Mouse (Mus musculus): ENCODE results near the gene Gns.
"Not testable (repeated sequence)": the region's sequence is repeated elsewhere in the genome, so short reads cannot be mapped to it uniquely, and the experiment has no call there.

The Gns gene

GRCm38 (mm10) chr10:121364801-121365564 lies at the start of gene Gns:
Gene Gns, plus strand, starts transcription at chr10:121365090.
- peak; percentile 79 for DNase-seq (ENCODE audit: low read depth, low spot score)

DNA sequence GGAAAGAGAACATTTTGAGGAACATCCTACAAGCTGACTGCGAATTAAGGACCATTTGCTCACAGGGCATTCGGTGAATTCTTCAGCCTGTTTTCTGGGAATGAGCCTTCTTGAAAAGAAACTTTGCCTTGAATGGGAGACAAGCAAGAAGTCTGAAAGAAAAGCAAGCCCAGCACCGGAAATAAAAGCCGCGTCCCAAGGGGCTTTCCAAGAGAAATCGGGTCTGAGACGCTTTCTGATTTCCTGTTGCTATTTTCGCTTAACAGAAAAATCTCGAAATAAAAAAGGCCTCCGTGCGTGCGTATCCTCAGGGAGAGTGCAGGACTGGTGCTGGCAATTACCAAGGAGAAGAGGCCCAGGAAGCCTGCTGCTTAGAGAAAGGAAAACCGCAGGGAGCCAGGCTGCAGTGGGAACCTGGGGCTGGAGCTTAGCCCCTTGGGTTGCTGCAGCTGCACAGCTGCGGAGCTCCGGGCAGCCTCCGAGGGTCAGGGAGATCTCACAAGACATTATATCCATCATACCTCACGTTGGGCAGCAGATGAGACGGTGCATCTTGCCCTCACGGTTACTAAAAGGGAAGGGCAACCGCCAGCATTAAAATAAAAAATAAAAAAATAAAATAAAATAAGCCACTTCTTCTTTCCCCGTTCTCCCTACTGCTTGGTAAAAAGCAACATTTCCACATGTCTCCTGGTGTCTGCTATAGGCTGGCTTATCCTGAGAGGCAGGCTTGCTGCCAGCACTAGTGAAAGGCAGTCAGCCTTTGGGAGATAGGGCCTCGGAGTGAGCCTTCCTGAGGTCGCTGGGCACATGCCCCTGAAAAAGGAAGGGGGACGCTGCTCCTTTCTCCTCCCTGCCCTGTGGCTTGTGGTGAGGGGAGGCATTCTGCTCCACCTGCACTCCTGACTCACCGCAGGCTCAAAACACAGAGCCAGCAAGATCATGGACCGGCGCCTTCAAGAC lies 49.3 kb upstream of the Gns start:
- no peak for DNase-seq (ENCODE audit: low read depth, low spot score)

DNA sequence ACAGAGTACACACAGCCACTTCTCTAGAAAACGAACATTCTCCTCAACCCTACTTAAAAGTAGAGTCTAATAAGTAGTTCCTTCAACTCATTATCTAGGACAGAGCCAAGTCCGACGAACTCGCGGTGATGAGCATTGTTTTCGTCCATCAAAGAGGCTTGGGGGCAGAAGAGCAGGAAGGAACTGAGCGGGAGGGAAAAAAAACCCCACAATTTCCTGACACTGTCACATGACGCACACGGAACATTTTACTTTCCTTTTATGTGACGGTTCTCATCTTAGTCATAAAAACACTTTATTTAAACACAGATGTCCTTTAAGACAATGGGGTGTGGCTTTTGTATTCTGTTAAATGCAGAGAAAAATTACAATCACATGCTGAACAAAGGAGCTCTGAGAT lies 48.5 kb upstream of the Gns start:
- DNase-seq (ENCODE audit: low read depth, low spot score): no peak

DNA sequence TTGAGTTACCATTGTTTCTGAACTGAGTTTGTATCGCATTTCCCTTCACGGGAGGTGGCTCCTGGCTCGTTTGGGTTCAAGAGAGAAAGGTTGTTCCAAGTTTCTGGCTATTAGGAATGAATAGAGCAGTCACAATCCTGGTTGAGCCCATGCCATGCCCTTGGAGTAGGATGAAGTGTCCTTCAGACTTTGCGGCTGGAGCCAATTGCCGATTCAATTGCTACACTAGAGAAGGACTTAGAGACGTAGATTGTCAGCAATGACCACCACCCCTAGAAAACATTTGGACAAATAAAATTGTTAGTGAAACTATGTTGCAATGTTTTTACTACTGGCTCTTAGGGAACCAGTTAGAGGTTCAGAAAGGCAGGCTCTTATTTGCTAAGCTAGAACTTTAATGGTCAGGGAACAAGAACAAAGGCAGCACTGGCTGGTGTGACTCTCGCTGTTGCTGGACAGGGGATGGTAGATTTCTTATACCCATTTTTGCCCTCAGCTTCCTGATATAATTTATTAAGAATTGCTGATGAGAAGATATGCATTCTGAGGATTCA lies 46.4 kb upstream of the Gns start:
- no peak for DNase-seq (ENCODE audit: low read depth, low spot score)

GRCm38 (mm10) chr10:121323493-121323892 lies 41.4 kb upstream of the Gns start:
- no peak for DNase-seq (ENCODE audit: low read depth, low spot score)

DNA sequence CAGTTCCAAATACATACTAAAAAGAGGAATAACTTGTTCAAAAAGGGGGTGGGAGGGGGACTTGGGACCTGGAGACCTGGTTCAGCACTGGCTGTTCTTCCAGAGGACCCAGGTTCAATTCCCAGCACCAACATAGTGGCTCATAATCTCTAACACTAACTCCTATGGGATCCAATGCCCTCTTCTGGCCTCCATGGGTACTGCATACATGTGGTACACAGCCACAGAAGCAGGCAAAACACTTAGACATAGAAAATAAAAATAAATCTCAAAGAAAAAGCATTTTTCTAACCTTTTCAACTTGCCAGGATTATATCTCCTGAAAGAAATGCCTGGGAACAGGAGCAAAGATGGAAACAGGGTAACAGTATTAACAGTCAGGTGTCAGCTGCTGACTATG lies 38.7 kb upstream of the Gns start:
- DNase-seq (ENCODE audit: low read depth, low spot score): no peak

GRCm38 (mm10) chr10:121329586-121329985 lies 35.3 kb upstream of the Gns start:
- no peak for DNase-seq (ENCODE audit: low read depth, low spot score)

DNA sequence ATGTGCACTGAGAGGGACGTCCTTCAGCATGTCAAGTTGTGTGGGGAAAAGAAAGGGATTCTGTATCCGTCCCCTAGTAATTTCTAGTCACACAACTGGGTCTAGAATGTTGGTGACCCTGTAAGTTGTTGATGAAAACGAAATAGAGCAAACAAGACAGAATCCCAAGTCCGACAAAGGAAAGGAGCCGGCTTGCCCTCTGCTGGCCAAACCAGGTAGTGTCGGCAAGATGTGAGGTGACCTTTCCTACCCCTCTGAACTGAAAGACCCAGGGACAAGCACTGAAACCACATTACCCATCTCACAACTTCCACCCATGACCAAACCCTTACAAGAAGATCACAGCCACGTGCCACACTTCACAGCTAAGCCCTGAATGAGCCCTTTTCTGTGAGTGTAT lies 34.0 kb upstream of the Gns start:
- peak; percentile 53 for DNase-seq (ENCODE audit: low read depth, low spot score)

DNA sequence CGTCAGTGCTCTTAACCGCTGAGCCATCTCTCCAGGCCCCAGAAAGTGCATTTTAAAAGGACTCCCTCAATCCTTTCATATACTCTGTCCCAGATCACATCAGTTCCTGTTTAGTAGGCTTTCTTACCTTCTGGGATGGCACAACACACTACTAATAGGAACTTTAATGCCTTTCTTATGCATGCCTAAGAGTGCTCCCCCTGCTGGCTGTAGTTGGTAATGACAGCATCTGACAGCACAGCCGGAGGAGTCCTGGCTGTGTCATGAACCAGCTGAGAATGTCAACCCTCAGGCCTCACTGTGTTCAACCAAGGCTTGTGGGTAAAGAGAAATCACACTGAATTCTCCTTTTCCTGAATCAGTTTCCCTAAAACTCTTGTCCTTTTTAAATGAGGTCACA lies 30.3 kb upstream of the Gns start:
- peak; percentile 49 for DNase-seq (ENCODE audit: low read depth, low spot score)

DNA sequence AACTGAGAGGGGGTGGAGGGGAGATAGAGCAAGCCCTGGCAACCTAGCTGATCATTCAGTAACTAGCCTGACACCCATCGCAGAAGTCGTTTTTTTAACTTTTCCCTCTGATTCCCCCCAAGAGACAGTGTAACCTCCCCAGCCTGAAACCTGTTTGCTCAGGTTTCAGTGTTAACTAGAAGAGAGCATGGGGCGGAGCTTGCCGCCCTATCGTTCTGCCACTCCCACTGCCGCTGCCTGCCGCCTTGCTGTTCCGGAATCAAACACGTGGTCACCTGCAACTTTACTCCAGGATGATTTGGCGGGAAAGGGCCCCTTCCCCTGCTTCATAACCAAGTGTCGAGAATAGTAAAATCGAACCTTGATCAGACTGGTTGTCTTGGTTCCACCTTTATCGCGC lies 28.4 kb upstream of the Gns start:
- DNase-seq (ENCODE audit: low read depth, low spot score): not testable (repeated sequence)

GRCm38 (mm10) chr10:121340754-121341593 lies 23.9 kb upstream of the Gns start:
- no peak for DNase-seq (ENCODE audit: low read depth, low spot score)

DNA sequence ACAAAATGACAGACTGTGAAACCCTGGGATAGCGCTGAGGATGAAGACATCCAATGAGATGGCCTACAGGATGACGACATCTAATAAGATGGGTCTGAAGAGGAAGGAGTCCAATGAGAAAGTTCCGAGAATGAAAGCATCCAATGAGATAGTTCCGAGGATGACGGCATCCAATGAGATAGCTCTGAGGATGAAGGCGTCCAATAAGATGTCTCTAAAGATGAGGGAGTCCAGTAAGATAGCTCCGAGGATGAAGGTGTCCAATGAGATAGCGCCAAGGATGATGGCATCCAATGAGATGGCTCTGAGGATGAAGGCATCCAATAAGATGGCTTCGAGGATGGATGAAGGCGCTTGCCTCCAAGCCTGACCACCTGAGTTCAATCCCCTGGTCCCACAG lies 22.6 kb upstream of the Gns start:
- no peak for DNase-seq (ENCODE audit: low read depth, low spot score)

GRCm38 (mm10) chr10:121343867-121344266 lies 21.0 kb upstream of the Gns start:
- DNase-seq (ENCODE audit: low read depth, low spot score): no peak

DNA sequence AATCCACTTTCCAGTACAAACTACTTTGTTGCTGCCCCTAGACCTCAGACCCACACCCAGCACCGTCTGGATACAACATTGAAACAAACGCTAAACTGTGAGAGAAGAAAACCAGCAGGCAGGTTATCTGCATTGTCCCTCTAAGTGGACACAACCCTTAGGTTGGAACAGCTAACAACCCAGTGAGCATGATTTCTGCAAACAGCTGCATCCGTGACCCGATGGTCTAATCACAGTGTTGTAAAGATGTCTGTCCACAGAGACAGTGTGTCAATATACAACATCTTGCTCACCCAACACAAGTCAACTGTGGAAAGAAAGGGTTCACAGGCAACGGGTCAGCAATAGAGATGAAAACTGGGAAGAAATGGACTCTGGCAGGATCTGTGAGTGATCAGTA lies 15.6 kb upstream of the Gns start:
- DNase-seq (ENCODE audit: low read depth, low spot score): no peak

DNA sequence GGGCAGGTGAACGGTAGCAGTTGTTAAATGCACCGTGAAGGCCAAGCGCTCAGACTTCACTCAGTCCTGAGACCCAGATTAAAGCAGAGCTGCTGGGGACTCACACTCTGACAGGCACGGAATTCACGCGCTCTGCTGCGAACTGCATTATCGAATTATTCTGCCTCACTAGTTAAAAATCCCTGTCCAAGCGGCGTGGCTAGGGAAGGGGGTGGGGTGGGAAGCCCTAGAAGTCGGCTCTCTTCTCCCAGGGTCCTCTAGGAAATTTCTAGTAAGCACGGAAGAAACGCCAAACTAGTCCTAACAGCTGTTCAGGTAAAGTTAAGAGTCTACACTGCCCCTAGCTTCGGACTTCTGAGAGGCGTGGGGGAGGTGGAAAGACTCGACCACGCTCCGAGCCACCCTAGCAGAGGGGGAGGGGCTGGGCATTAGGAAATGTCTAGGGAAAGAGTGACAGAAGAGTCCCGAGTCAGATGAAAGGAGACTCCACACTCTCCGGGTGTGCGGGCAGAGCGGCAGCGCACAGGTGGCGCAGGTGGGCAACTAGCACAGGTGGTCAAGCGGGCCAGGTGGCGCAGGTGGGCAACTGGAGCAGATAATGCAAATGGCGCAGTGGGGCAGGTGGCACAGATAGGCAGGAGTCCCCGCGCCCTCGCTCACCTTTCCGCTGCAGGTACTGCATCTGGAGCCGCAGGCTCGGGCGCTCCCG lies 14.4 kb upstream of the Gns start:
- peak; percentile 37 for DNase-seq (ENCODE audit: low read depth, low spot score)

DNA sequence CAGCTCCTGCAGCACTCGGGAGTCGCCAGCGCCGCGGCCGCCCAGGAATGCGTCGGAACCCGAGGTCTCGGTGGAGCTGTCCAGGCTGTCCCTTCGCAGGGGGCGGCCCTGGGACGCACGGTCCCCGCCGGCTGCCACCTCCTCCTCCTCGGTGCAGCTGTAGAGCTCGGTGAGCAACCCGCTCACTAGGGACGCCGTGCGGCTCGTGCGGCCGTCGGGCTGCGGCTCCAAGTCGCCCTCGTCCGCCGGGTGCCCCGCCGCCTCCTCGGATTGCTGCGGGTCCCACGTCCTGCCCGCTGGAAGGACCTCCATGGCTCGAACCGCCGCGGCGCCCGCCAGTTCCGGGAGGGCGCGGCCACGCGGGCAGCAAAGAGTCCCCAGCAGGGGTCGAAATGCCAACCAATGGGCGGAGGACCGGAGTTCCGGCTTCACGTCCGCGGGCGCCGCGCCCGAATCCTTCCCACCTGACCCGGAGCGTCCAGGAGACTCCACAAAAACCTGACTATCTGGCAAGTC lies 13.8 kb upstream of the Gns start, which contains the start of gene Tbc1d30:
Tbc1d30 (minus strand) TSS at position 213 of the 516 bp plus-strand sequence.
- no peak for DNase-seq (ENCODE audit: low read depth, low spot score)

DNA sequence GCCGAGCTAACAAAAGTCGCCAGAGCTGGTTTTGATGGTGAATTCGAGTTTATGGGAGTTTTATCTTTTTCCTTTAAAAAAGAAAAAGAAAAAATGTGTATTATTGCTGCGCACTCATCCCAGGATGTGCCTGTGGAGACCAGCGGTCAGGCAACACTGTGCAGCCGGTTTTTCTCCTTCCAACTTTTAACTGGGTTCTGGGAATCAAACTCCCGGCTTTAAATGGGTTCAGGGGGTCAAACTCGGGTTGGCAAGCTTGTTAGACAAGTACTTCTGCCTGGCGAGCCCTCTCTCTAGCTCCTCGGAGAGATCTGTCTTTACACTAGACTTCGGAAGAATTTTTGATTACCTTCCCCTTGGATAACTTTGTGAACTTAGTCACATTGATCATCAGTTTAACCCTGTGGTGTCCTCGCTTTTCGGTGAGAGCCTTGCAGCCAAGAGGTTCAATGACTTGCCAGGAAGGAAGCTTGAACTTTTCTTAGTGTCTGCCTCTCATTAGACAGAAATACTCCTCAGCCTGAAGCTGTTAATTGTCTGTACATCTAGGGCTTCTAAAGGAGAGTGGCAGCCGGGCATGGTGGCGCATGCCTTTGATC lies 13.1 kb upstream of the Gns start:
- no peak for DNase-seq (ENCODE audit: low read depth, low spot score)

DNA sequence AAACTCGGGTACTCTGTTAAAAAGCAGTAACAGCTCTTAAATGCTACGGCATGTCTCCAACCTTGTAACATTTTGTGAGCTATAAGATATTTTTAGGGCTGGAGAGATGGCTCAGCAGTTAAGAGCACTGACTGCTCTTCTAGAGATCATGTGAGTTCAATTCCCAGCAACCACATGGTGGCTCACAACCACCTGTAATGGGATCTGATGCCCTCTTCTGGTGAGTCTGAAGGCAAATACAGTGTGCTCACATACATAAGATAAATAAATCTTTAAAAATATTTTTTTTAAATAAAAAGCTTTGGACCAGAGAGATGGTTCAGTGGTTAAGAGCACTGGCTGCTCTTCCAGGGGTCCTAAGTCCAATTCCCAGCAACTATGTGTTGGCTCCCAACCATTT lies 4.5 kb upstream of the Gns start:
- no peak for DNase-seq (ENCODE audit: low read depth, low spot score)

DNA sequence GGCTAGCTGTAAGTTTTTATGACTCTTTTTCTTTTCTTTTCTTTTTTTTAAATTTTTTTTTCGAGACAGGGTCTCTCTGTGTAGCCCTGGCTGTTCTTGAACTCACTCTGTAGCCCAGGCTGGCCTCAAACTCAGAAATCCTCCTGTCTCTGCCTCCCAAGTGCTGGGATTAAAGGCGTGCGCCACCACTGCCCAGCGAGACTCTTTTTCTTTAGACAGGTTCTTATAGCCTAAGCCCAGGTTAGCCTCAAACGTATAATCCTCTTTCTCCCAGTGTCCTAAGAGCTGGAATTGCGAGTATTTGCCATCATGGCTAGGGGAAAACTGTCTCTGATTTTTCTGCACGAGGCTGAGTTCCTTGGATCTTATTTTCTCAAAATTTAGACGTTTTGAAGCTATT lies 1.7 kb upstream of the Gns start:
- DNase-seq (ENCODE audit: low read depth, low spot score): no peak

DNA sequence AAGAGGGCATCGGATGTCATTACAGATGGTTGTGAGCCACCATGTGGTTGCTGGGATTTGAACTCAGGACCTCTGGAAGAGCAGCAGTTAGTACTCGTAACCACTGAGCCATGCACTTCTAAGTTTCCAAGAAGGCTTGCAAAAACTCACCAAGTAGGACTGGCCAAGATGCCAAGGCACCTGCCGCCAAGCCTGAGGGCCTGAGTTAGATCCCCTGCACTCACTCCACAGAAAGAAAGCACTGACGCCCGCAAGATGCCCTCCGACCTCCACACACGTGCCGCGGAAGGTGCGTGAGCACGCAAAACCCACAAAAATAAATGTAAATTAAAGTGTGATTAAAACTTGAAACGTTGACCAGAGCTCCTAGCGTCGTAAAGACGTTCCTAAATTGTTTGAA lies 584 bp upstream of the Gns start:
- no peak for DNase-seq (ENCODE audit: low read depth, low spot score)

All from forelimb bud, embryonic 11.5 days (tissue).